Mouse (Mus musculus) testis, adult 2 months (tissue): ENCODE data around the gene Batf3. TPM values are rescaled to one million over a fixed set of nuclear protein-coding genes. Genes with fewer than 3 reads are reported as not detected.

Source experiments
- H3K27ac ChIP-seq: fragments of 200-500 bp; 2 replicates; pipeline ENCODE4 v1.5.1; 2012; ENCODE audit warnings: low read depth, low read length; ENCODE audit not compliant: control insufficient read depth, insufficient read depth
- H3K27me3 ChIP-seq: fragments of 200-500 bp; 2 replicates; pipeline ENCODE4 v1.6.1; 2012; ENCODE audit warnings: mild to moderate bottlenecking, low read length, moderate library complexity; ENCODE audit not compliant: control insufficient read depth, insufficient read depth
- H3K36me3 ChIP-seq: fragments of 200-500 bp; 2 replicates; pipeline ENCODE4 v1.6.1; 2012; ENCODE audit warnings: mild to moderate bottlenecking, low read length; ENCODE audit not compliant: control insufficient read depth, insufficient read depth
- H3K4me1 ChIP-seq: fragments of 200-500 bp; 2 replicates; pipeline ENCODE4 v1.6.1; 2012; ENCODE audit warnings: low read length; ENCODE audit not compliant: control insufficient read depth, insufficient read depth
- H3K4me3 ChIP-seq: fragments of 200-500 bp; 2 replicates; pipeline ENCODE4 v1.5.1; 2012; ENCODE audit warnings: low read depth, mild to moderate bottlenecking, low read length, moderate library complexity, mixed read lengths; ENCODE audit not compliant: control insufficient read depth
- CTCF ChIP-seq: fragments of 200-500 bp; IDR thresholded peaks from 2 replicates; pipeline ENCODE4 v1.5.1; 2012; ENCODE audit warnings: low read depth, mild to moderate bottlenecking, inconsistent platforms, low read length, moderate library complexity; ENCODE audit not compliant: control insufficient read depth, insufficient read depth, insufficient replicate concordance
- POLR2A ChIP-seq: fragments of 200-500 bp; IDR thresholded peaks from 2 replicates; pipeline ENCODE4 v1.6.1; 2012; ENCODE audit warnings: low read depth, mild to moderate bottlenecking, inconsistent platforms, low read length, moderate library complexity; ENCODE audit not compliant: control insufficient read depth
- polyA plus RNA-seq: library from polyadenylated mRNA; depleted of rRNA; stranded (reverse); fragments of >200 nt; gene quantifications from 2 replicates; pipeline ENCODE4 v1.2.3, GENCODE M21; 2012

Batf3 gene
- polyA plus RNA-seq, 1 experiment: 0.68 TPM

GRCm38 (mm10) chr1:191086304-191086878 is 11.3 kb upstream of the Batf3 start:
- H3K36me3 ChIP-seq: no peaks in the 10 kb centered on the region
- H3K27ac ChIP-seq: no peak overlapping the region
- TF ChIP-seq POLR2A (no peak), CTCF (no peak)

GRCm38 (mm10) chr1:191086960-191087359 is 10.7 kb upstream of the Batf3 start:
- H3K27ac ChIP-seq: no peak overlapping the region
- no peaks in the 10 kb centered on the region for H3K36me3 ChIP-seq
- TF ChIP-seq POLR2A (no peak), CTCF (no peak)
- no peaks in the 10 kb centered on the region for H3K4me1 ChIP-seq
- no peak overlapping the region for H3K4me3 ChIP-seq
- H3K27me3 ChIP-seq: no peaks in the 10 kb centered on the region

More at GRCm38 (mm10) chr1:191086304-191086878, 11.3 kb upstream of the Batf3 start:
- no peak overlapping the region for H3K4me3 ChIP-seq
- no peaks in the 10 kb centered on the region for H3K27me3 ChIP-seq
- no peaks in the 10 kb centered on the region for H3K4me1 ChIP-seq

DNA sequence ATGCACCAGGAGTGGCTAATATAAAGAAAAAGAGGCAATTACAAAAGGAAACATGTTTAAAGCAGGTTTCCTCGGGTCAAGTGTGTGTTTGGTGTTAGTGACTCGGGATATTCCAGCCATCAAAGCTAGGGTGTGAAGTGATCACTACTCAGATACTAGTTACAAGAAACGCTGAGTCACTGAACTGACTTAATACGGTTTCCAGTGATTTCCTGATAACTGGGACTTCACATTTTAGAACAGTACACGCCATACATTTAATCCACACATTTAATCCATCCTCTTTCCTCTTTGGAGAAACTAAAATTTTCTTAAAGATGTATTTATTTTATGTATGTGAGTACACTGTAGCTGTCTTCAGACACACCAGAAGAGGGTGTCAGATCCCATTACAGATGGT is 9.7 kb upstream of the Batf3 start:
- H3K27me3 ChIP-seq: no peaks in the 10 kb centered on the region
- H3K4me3 ChIP-seq: no peak overlapping the region
- H3K27ac ChIP-seq: no peak overlapping the region
- TF ChIP-seq POLR2A: no peak
- no peak for TF ChIP-seq CTCF
- no peaks in the 10 kb centered on the region for H3K36me3 ChIP-seq
- H3K4me1 ChIP-seq: no peaks in the 10 kb centered on the region

GRCm38 (mm10) chr1:191089355-191089754 is 8.3 kb upstream of the Batf3 start:
- TF ChIP-seq POLR2A: no peak
- TF ChIP-seq CTCF: no peak
- no peak overlapping the region for H3K27ac ChIP-seq
- no peaks in the 10 kb centered on the region for H3K4me1 ChIP-seq
- H3K4me3 ChIP-seq: no peak overlapping the region
- H3K27me3 ChIP-seq: no peaks in the 10 kb centered on the region
- H3K36me3 ChIP-seq: no peaks in the 10 kb centered on the region

DNA sequence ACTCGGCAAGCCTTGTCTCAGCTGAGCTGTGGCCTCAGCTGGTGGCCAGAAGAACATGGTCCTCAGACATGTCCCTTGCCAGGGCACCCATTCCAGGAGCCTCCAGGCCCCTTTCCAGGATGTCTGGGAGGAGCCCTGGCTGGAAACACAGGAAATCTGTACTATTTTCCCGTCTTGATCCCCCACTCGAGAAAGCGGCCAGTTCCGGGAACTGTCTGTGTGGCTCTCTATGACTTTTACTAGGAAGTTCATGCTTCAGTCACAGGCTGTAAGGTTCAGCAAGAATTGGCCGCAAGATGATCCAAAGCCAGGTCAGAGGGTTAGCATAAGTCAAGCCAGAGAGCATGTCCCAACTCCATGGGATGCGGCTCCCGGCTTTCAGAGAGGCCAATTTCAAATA is 5.6 kb upstream of the Batf3 start:
- no peaks in the 10 kb centered on the region for H3K4me1 ChIP-seq
- no peaks in the 10 kb centered on the region for H3K27me3 ChIP-seq
- H3K36me3 ChIP-seq: no peaks in the 10 kb centered on the region
- no peak overlapping the region for H3K27ac ChIP-seq
- no peak overlapping the region for H3K4me3 ChIP-seq
- TF ChIP-seq CTCF: no peak

DNA sequence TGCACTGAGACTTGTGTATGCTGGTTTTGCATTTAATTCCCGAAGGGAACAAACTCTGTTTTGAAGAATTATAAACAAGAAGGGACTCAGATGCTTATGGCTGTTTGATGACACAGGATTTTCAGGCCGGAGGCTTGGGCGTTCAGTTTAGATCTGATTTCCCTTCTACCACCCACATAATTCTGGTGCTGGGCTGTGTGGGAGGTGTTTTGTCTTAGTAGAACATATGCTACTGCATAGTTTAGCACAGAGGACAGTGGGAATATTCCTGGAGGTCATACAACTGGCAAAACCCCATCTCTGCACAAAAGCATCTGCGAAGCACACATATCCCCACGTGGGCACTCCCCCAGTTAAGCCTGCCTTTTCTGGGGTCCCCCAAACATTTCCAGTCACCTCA is 4.1 kb upstream of the Batf3 start:
- Histone ChIP-seq H3K36me3 (no peaks in the 10 kb centered on the region), H3K27me3 (no peaks in the 10 kb centered on the region), H3K4me1 (peaks cover 3% of the 10 kb centered on the region; the same call in 1 of the 2 replicates), H3K4me3 (no peak overlapping the region), H3K27ac (no peak overlapping the region)
- no peak for TF ChIP-seq CTCF
- no peak for TF ChIP-seq POLR2A

- Histone ChIP-seq H3K36me3 (no peaks in the 10 kb centered on the region), H3K27me3 (no peaks in the 10 kb centered on the region), H3K4me3 (no peak overlapping the region), H3K4me1 (peaks cover 3% of the 10 kb centered on the region; the same call in 1 of the 2 replicates), H3K27ac (no peak overlapping the region)
- TF ChIP-seq CTCF (peak; percentile 28; the same call in 1 of the 2 replicates), POLR2A (no peak)
Observed at GRCm38 (mm10) chr1:191095019-191095418, 2.6 kb upstream of the Batf3 start.
